Mouse (Mus musculus) megakaryocyte, embryonic 14.5 days (primary cell): ENCODE measurements around the gene Sh2b3. TPM values are rescaled to one million over a fixed set of nuclear protein-coding genes. Genes with fewer than 3 reads are reported as not detected.

Experiments
- H3K27me3 ChIP-seq: replicated peaks from 2 replicates; pipeline ENCODE3; 2012; ENCODE audit warnings: inconsistent platforms
- H3K36me3 ChIP-seq: replicated peaks from 2 replicates; pipeline ENCODE3; 2012; ENCODE audit warnings: low read length, inconsistent platforms, mixed read lengths
- H3K4me1 ChIP-seq: 2 replicates; pipeline ENCODE4 v1.6.1; 2012; ENCODE audit warnings: inconsistent platforms
- H3K4me3 ChIP-seq: replicated peaks from 2 replicates; pipeline ENCODE3; 2012; ENCODE audit warnings: moderate library complexity, mild to moderate bottlenecking, inconsistent platforms
- H3K9me3 ChIP-seq: 2 replicates; pipeline ENCODE4 v1.6.1; 2012; ENCODE audit warnings: inconsistent platforms
- FLI1 ChIP-seq: IDR thresholded peaks from 2 replicates; pipeline ENCODE4 v1.6.1; 2012; ENCODE audit warnings: low read length, inconsistent platforms, mixed read lengths
- GATA1 ChIP-seq: IDR thresholded peaks from 3 replicates; pipeline ENCODE4 v1.6.1; 2012; ENCODE audit warnings: mixed read lengths, low read length, inconsistent platforms, borderline replicate concordance
- polyA plus RNA-seq: library from polyadenylated mRNA; stranded (reverse); fragments of >175 nt; gene quantifications from 2 replicates; pipeline ENCODE4 v1.2.3, GENCODE M21; 2012; ENCODE audit warnings: low replicate concordance; ENCODE audit not compliant: insufficient read depth

Gene Sh2b3
- 156 and 517 TPM in 2 replicates for polyA plus RNA-seq

DNA sequence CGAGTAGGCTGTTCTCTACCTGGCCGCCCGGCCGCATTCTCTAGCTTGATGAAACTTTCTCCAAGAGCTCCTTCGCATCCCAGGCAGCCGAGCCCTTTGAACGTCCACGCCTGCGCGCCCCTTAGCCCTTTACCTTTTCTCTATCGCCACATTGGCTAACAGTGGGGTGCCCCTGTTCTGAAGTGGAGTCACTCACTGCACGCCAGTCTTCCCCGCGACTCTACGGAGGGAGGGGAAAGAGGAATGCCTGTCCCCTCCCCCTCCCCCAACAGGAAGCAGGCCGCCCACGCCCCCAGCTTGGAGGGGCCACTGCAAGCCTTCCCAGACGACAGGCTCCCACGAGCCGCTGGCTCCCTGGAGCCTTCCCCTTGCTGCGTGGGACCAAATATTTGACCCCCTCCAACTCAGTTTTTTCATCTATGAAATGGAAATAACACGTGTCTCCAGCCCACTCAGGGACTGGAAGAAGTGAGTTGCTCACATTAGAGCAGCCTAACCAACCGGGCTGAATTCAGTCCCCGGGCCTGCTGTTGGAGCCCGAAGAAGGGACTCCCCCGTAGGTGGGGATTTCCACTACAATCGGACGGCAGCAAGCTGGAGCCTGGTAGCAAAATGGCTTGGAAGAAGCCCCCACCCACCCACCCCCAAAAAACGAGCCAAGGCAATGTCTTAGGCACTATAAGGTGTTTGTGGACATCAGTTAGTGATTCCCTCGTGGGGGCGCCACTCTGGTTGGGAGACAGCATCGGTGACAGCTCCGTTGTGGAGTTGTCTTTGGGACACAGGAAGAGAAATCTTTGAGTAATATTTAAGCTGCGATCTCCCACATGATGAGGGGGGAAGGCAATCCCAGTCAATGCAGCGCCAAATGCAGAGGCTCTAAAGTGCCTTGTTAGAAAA, at the start of gene Sh2b3:
Sh2b3 (minus strand) TSS at position 206 of the 900 bp plus-strand sequence.
- no peak for TF ChIP-seq GATA1
- no peak for TF ChIP-seq FLI1
- peaks cover 69% of the 10 kb centered on the region for H3K4me1 ChIP-seq
- H3K36me3 ChIP-seq, result peaks cover 20% of the 10 kb centered on the region
- H3K9me3 ChIP-seq, result peaks cover 13% of the 10 kb centered on the region; the same call in 1 of the 2 replicates
- peaks cover 36% of the 10 kb centered on the region for H3K27me3 ChIP-seq
- peak within 1 kb of the TSS; percentile 95 for H3K4me3 ChIP-seq

GRCm38 (mm10) chr5:121883356-121883755, 45.9 kb upstream of the Sh2b3 start:
- peaks cover 9% of the 10 kb centered on the region for H3K4me1 ChIP-seq
- peaks cover 34% of the 10 kb centered on the region for H3K9me3 ChIP-seq
- TF ChIP-seq GATA1 (no peak), FLI1 (no peak)
- no peak overlapping the region for H3K4me3 ChIP-seq
- H3K36me3 ChIP-seq, result no peaks in the 10 kb centered on the region
- H3K27me3 ChIP-seq, result peaks cover 57% of the 10 kb centered on the region

DNA sequence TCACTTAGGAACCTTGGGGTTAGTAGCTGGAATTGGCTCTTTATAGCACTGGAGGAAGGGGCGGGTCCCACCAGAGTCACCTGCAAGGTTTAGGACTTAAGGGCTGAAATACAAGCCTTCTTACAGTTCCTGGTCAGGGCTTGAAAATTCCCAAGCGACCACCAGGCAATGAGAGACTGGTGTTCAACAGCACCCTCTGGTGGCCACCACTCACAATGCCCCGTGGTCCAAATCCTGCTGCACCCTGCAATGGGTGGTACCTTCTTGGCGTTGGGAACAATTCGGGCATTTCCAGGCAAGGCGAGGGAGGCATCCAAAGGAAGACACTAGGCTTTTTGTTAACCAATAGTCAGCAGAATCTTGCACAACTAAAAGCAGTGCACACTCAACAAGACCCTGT, 41.8 kb upstream of the Sh2b3 start:
- H3K4me3 ChIP-seq, result no peak overlapping the region
- H3K36me3 ChIP-seq, result no peaks in the 10 kb centered on the region
- H3K9me3 ChIP-seq, result peaks cover 23% of the 10 kb centered on the region
- TF ChIP-seq GATA1, result no peak
- H3K27me3 ChIP-seq, result peaks cover 65% of the 10 kb centered on the region
- H3K4me1 ChIP-seq, result peaks cover 14% of the 10 kb centered on the region

DNA sequence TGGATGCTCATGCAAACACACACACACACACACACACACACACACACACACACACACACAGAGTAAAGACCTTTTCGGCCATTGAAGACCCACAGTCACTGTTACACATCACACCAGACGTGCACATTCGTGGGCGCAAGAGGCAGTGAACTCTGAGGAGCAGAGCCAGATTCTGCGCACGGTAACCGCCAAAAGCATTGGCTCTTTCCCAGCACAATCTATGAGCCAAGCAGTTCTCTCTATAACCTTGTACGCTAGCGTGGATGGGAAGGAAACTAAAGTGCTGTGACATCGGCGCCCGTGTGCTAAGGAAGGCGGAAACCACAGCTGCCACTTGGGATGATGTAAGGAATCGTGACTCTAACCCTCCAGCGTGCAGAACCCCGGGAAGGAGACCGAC, 41.3 kb upstream of the Sh2b3 start:
- peaks cover 23% of the 10 kb centered on the region for H3K9me3 ChIP-seq
- TF ChIP-seq GATA1 (no peak), FLI1 (no peak)
- peaks cover 14% of the 10 kb centered on the region for H3K4me1 ChIP-seq
- H3K36me3 ChIP-seq, result no peaks in the 10 kb centered on the region
- peaks cover 68% of the 10 kb centered on the region for H3K27me3 ChIP-seq
- H3K4me3 ChIP-seq, result no peak overlapping the region

GRCm38 (mm10) chr5:121876901-121877300, 39.5 kb upstream of the Sh2b3 start:
- peaks cover 23% of the 10 kb centered on the region for H3K9me3 ChIP-seq
- H3K4me1 ChIP-seq, result peaks cover 11% of the 10 kb centered on the region
- H3K27me3 ChIP-seq, result peaks cover 58% of the 10 kb centered on the region
- no peaks in the 10 kb centered on the region for H3K36me3 ChIP-seq
- TF ChIP-seq GATA1 (no peak), FLI1 (no peak)
- no peak overlapping the region for H3K4me3 ChIP-seq

- no peaks in the 10 kb centered on the region for H3K36me3 ChIP-seq
- TF ChIP-seq GATA1 (no peak), FLI1 (no peak)
- H3K4me3 ChIP-seq, result no peak overlapping the region
- H3K4me1 ChIP-seq, result peaks cover 24% of the 10 kb centered on the region
- peaks cover 45% of the 10 kb centered on the region for H3K27me3 ChIP-seq
- peaks cover 23% of the 10 kb centered on the region for H3K9me3 ChIP-seq
Measured at GRCm38 (mm10) chr5:121875041-121875440, 37.6 kb upstream of the Sh2b3 start.

- Histone ChIP-seq H3K9me3 (peaks cover 16% of the 10 kb centered on the region), H3K4me3 (no peak overlapping the region), H3K36me3 (no peaks in the 10 kb centered on the region), H3K4me1 (peaks cover 13% of the 10 kb centered on the region), H3K27me3 (peaks cover 56% of the 10 kb centered on the region)
- TF ChIP-seq GATA1 (no peak), FLI1 (no peak)
Measured at GRCm38 (mm10) chr5:121872158-121872557, 34.7 kb upstream of the Sh2b3 start.

- TF ChIP-seq GATA1 (no peak), FLI1 (no peak)
- H3K4me3 ChIP-seq, result no peak overlapping the region
- H3K27me3 ChIP-seq, result peaks cover 58% of the 10 kb centered on the region
- peaks cover 12% of the 10 kb centered on the region for H3K9me3 ChIP-seq
- H3K36me3 ChIP-seq, result no peaks in the 10 kb centered on the region
- H3K4me1 ChIP-seq, result peaks cover 13% of the 10 kb centered on the region
Measured at GRCm38 (mm10) chr5:121871515-121872030, 34.1 kb upstream of the Sh2b3 start.

- H3K4me1 ChIP-seq, result peaks cover 13% of the 10 kb centered on the region
- peaks cover 4% of the 10 kb centered on the region for H3K9me3 ChIP-seq
- no peak for TF ChIP-seq FLI1
- TF ChIP-seq GATA1, result no peak
- no peaks in the 10 kb centered on the region for H3K36me3 ChIP-seq
- peak overlapping the region; percentile 38 for H3K4me3 ChIP-seq
- peaks cover 58% of the 10 kb centered on the region for H3K27me3 ChIP-seq
Measured at GRCm38 (mm10) chr5:121870832-121871231, 33.4 kb upstream of the Sh2b3 start.

DNA sequence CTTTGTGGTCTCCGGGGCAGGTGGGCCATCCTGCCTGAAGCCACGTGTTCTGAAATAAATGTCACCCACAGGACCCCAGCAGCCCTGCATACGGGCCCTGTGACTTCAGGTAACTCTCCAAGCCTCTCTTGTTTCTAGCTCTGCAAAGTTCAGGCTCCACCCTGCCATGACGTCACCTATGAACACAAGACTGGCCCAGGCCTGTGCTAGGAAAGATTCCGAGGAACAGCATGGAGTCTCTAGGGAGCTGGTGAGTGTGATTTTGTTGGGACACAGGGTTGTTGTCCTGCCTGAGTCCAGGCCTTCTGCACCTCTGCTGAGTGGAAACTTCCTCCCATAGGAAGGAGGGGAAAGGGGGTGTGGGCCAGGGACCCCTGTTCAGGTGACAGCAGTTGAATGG, 30.5 kb upstream of the Sh2b3 start:
- H3K4me1 ChIP-seq, result peaks cover 16% of the 10 kb centered on the region
- no peaks in the 10 kb centered on the region for H3K9me3 ChIP-seq
- no peak overlapping the region for H3K4me3 ChIP-seq
- no peak for TF ChIP-seq GATA1
- TF ChIP-seq FLI1, result no peak
- peaks cover 53% of the 10 kb centered on the region for H3K27me3 ChIP-seq
- no peaks in the 10 kb centered on the region for H3K36me3 ChIP-seq
